Mouse (Mus musculus): Measurements from ENCODE around the gene Tmppe. TPM values are rescaled to one million over a fixed set of nuclear protein-coding genes. Genes with fewer than 3 reads are reported as not detected.

Tmppe gene
- total RNA-seq, 2 experiments from 2014 or later: 1.3 TPM

DNA sequence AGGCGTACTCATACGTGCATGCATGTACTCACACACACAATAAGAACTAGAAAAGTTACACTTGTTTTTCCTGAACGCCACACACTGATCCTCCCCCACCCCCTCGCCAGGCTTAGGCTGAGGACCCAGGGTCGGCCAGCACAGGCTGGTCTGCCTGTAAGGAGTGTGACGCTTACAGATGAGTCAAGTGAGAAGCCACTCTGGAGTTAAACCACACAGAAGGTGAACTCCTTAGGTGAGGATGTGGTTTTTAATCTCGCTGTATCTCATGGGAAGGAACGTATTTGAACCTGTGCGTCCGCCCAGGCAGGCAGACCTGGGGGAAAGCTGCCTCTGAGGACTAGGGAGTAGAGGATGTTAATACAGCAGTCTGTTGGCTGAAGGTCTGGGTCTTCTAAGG is 39.6 kb downstream of the Tmppe start:
- DNase-seq (ENCODE audit: low spot score): no peak

DNA sequence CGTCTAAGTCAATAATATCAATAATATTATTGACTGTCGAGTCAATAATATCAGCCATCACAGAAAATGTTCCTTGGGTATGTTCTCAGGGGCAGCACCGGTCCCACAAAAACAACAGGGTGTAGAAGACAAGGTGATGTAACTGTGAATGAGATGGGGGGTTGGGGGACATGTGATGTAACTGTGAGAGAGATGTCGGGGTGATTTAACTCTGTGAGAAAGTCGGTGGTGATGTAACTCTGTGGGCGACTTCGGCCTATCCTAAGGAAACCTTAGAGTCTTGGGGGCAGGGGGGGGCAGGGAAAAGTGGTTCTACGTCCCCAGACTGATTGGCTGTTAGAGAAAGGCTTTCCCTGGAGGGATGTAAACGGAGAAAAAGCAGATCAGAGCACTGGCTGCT is 41.3 kb downstream of the Tmppe start:
- no peak for DNase-seq (ENCODE audit: low spot score)

DNA sequence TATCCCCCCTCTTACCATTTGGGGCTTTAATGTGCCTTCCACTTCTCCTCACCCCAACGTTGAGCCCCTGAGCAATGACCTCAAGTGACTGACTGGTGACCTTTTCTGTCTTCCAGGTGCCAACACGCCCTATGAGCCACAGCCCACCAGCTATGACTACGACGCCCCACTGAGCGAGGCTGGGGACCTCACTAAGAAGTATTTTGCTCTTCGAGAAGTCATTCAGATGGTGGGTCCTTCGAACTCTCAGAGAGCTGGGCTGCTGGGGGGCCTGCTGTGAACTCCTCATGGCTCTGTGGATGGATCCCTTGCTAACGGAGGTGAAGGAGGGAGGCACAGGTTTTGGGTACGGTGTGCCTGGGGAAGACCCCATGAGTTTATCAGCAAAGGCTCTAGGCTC is 42.0 kb downstream of the Tmppe start:
- DNase-seq (ENCODE audit: low spot score): no peak

DNA sequence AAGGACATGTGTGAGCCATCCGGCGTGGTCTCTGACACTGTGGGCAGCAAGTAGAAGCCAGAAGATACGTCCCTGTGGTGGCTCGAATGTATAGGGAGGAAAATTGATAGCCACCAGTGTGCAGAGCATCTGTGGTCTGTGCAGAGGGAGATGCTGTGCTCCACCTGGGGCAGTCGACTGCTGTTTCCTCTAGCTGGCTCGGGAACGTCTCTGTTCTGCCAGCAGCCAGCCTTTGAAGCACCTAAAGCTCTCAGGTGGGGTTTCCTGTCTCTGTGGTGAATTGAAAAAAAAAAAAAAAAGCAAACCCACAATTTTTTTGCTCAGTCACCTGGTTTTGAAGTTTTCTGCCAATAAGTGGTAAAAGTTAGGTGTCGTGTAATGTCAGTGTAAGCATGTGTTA is 42.4 kb downstream of the Tmppe start:
- no peak for DNase-seq (ENCODE audit: low spot score)

GRCm38 (mm10) chr9:114446887-114447286 is 46.0 kb downstream of the Tmppe start:
- DNase-seq (ENCODE audit: low spot score): no peak

GRCm38 (mm10) chr9:114448700-114449099 is 47.8 kb downstream of the Tmppe start:
- DNase-seq (ENCODE audit: low spot score): no peak

DNA sequence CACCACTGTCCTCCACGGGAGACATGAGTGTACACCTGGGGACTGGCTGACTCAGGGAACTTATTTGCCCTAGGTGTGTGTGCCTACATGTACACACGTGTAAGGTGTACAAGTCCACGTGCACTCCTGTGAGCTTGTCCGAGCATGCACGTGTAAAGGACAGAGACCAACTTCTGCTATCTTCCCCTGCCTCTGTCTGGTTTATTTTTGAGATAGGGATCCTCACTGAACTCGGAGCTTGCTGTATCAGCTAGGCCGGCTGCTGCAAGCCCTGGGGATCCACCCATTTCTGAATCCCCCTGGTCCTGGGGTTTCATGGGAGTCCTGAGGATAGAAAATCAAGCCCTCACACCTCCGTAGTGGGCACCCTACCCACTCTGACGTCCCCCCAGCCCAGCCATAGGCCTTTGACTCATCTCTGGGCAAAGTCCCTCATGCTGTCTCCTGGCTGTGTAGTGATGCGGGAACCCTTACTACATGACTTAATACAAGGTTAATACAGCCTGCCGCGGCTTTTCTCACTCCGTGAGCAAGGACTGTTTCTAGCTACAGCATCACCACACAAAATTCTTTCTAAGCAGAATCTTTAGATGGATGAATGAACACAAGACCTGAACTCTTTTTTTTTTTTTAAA is 48.3 kb downstream of the Tmppe start:
- DNase-seq (ENCODE audit: low spot score): no peak

GRCm38 (mm10) chr9:114451615-114452014 is 50.7 kb downstream of the Tmppe start:
- DNase-seq (ENCODE audit: low spot score): no peak

- no peak for DNase-seq (ENCODE audit: low spot score)
Measured at GRCm38 (mm10) chr9:114452418-114452817, 51.5 kb downstream of the Tmppe start.

DNA sequence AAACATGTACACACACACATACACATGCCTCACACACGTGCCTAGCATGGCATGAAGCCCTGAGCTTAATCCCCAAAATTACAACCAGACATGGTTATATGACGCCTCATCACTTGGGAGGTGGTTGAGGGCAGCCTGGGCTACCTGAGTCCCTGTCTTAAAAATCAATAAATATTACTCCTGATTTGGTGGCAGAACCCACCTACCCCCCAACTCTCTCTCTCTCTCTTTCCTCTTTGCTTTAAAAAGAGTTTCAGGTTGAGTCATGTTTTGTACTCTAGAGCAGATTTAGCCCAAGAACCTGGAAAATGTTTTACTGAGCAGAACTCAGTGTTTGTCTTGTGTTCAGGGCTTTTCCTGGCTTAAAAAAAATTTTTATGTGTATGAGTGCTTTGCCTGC is 54.5 kb downstream of the Tmppe start:
- DNase-seq (ENCODE audit: low spot score): no peak

Other genes with a start within 250 kb of the Tmppe start
- not detected for gene Bcl2a1c, start 71.0 kb upstream of the Tmppe start, total RNA-seq (2021)
- gene Crtap, start 10.4 kb upstream of the Tmppe start, total RNA-seq (2021): 1 to 10 TPM; 7.1 to 8.0 TPM
- gene Glb1, start within 50 bp of the Tmppe start, total RNA-seq (2021): 1 to 10 TPM; 2.8 to 3.5 TPM
- not detected for gene Ccr4, start 103.8 kb downstream of the Tmppe start, total RNA-seq (2021)
- gene C130032M10Rik, start 114.6 kb downstream of the Tmppe start, total RNA-seq (2021): not detected
- gene Trim71, start 163.3 kb downstream of the Tmppe start, total RNA-seq (2021): not detected
- 10 to 100 TPM; 15.2 to 15.4 TPM for gene Cnot10, start 239.1 kb downstream of the Tmppe start, total RNA-seq (2021)

All from gastrocnemius, adult 18-20 months (tissue).